Mouse (Mus musculus) heart, adult 2 months (tissue): ENCODE measurements around the gene Eps8l3.

ENCODE experiments used
- EP300 ChIP-seq: fragments of 200-500 bp; IDR thresholded peaks from 2 replicates; pipeline ENCODE4 v1.6.1; 2011; ENCODE audit warnings: low read depth, low read length, control low read depth; ENCODE audit not compliant: insufficient read depth
- POLR2A ChIP-seq: fragments of 200-500 bp; IDR thresholded peaks from 2 replicates; pipeline ENCODE4 v1.6.1; 2011; ENCODE audit warnings: mild to moderate bottlenecking, low read depth, low read length, control low read depth; ENCODE audit not compliant: insufficient read depth

- no peak for TF ChIP-seq EP300
- no peak for TF ChIP-seq POLR2A
These were observed 30.9 kb upstream of the Eps8l3 start for GRCm38 (mm10) chr3:107846175-107846574.
